Mouse (Mus musculus) C2C12 (cell line): Measurements from ENCODE around the gene Pafah1b1. TPM values are rescaled to one million over a fixed set of nuclear protein-coding genes. Genes with fewer than 3 reads are reported as not detected.

ENCODE experiments used
- H3K27me3 ChIP-seq: one replicate; pipeline ENCODE4 v1.6.1; 2011; ENCODE audit not compliant: control insufficient read depth, insufficient read depth, insufficient read length
- H3K36me3 ChIP-seq: one replicate; pipeline ENCODE4 v1.6.1; 2011; ENCODE audit not compliant: control insufficient read depth, insufficient read depth
- H3K4me3 ChIP-seq: one replicate; pipeline ENCODE4 v1.5.1; 2011; ENCODE audit warnings: mild to moderate bottlenecking, control low read depth; ENCODE audit not compliant: poor library complexity, insufficient read depth, severe bottlenecking
- H3K79me2 ChIP-seq: one replicate; pipeline ENCODE4 v1.6.1; 2011; ENCODE audit not compliant: control insufficient read depth, insufficient read depth
- H3K79me3 ChIP-seq: one replicate; pipeline ENCODE4 v1.6.1; 2011; ENCODE audit warnings: low read depth, control low read depth
- H3ac ChIP-seq: one replicate; pipeline ENCODE3; 2011; ENCODE audit warnings: low read depth; ENCODE audit not compliant: control insufficient read depth, insufficient read length
- CEBPB ChIP-seq: IDR thresholded peaks from one replicate; pipeline ENCODE4 v1.6.1; 2011; ENCODE audit warnings: low read depth, mild to moderate bottlenecking, control low read depth, moderate library complexity
- CTCF ChIP-seq: IDR thresholded peaks from one replicate; pipeline ENCODE4 v1.5.1; 2011; ENCODE audit not compliant: control insufficient read depth, insufficient read depth, insufficient read length
- FOSL1 ChIP-seq: IDR thresholded peaks from one replicate; pipeline ENCODE4 v1.8.0; 2011; ENCODE audit warnings: mild to moderate bottlenecking, low read length; ENCODE audit not compliant: poor library complexity, insufficient read depth, severe bottlenecking
- MAX ChIP-seq: IDR thresholded peaks from one replicate; pipeline ENCODE4 v1.6.1; 2011; ENCODE audit warnings: mild to moderate bottlenecking, control low read depth
- MYOD1 ChIP-seq: IDR thresholded peaks from one replicate; pipeline ENCODE4 v1.6.1; 2011; ENCODE audit warnings: low read depth; ENCODE audit not compliant: control insufficient read depth, insufficient read length
- MYOG ChIP-seq: IDR thresholded peaks from one replicate; pipeline ENCODE4 v1.6.1; 2011; ENCODE audit not compliant: control insufficient read depth, insufficient read length; ENCODE audit errors: extremely low read depth
- USF1 ChIP-seq: IDR thresholded peaks from one replicate; pipeline ENCODE4 v1.6.1; 2011; ENCODE audit warnings: low read depth, mild to moderate bottlenecking, control low read depth, moderate library complexity
- polyA plus RNA-seq: library from polyadenylated mRNA; unstranded; fragments of >200 nt; fragmentation: generic; extraction: Trizol; gene quantifications from one replicate; pipeline ENCODE4 v1.2.1, GENCODE M21; 2012; ENCODE audit warnings: missing spikeins

Pafah1b1 gene
- polyA plus RNA-seq, 1 experiment = 30.8 TPM

DNA sequence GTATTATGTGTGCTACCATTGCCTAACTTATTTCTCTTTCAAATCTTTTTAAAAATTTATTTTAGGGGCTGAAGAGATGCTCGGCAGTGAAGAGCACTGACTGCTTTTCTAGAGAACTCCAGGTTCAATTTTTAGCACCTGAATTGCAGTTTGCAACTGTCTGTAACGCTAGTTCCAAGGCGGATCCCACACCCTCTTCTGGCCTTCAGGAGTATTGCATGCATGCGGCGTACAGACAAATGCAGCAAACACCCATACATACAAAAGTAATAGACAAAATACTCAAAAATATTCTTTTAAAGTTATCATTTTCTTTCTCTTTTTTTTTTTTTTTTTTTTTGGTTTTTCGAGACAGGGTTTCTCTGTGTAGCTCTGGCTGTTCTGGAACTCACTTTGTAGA lies 43.6 kb upstream of the Pafah1b1 start:
- peaks cover under 1% of the 10 kb centered on the region for H3K36me3 ChIP-seq
- no peaks in the 10 kb centered on the region for H3K27me3 ChIP-seq
- H3K79me2 ChIP-seq = peaks cover 24% of the 10 kb centered on the region
- no peak overlapping the region for H3ac ChIP-seq
- H3K4me3 ChIP-seq = no peak overlapping the region
- peaks cover 22% of the 10 kb centered on the region for H3K79me3 ChIP-seq
- no peak for TF ChIP-seq MYOD1
- TF ChIP-seq MYOG = no peak
- no peak for TF ChIP-seq CEBPB
- TF ChIP-seq USF1 = no peak
- TF ChIP-seq CTCF = no peak
- TF ChIP-seq FOSL1 = no peak
- no peak for TF ChIP-seq MAX

DNA sequence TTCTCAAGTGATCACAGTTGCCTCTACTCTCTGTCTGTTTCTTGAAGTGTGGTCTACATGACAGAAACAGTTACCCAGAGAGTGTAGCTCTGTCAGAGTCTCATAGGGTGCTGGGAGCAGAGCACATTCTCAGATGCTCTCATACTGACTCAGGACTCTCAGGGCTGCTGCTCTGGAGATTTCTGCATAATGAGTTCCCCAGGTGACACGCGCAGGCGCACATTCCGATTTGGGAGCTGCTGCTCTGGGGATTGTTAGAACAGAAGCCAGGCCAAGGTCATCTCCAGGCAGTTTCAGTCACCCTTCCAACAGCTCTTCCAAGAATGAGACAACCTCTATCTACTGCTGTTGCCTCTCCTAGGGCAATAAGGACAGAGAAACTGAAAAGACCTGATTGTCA lies 43.0 kb upstream of the Pafah1b1 start:
- Histone ChIP-seq H3K4me3 (no peak overlapping the region), H3ac (no peak overlapping the region), H3K27me3 (no peaks in the 10 kb centered on the region), H3K36me3 (no peaks in the 10 kb centered on the region), H3K79me2 (peaks cover 18% of the 10 kb centered on the region), H3K79me3 (peaks cover 16% of the 10 kb centered on the region)
- TF ChIP-seq FOSL1 (no peak), MYOD1 (no peak)

DNA sequence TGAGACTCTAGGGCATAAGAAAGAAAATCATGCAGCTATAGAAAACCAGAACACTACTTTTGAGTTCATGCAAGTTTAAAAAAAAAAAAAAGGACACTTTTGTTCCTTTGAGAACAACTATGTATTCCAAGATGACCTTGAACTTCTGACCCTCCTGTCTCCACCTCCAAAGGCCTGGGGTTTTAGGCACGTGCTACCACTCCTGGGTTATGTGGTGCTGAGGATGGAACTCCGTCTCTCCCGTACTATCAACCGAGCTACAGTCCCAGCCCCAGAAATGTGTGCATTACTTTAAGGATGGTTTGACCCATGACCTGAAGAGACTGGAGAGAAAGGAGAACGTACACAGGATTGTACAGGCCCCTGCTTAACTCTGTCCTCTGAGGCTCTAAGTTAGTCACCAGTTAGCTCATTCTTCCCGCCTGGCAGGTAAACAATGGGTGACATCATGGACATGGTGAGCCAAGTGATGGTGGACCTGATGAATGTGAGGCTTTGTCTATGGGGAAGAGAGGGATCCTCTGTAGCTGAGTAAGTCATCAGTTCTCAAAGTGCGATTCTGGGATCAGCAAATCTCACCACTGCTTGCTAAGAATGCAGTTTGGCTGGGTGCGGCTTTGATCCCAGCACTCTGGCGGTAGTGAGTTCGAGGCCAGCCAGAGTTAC lies 39.6 kb upstream of the Pafah1b1 start:
- H3K79me3 ChIP-seq = no peaks in the 10 kb centered on the region
- H3ac ChIP-seq = no peak overlapping the region
- no peaks in the 10 kb centered on the region for H3K36me3 ChIP-seq
- H3K4me3 ChIP-seq = no peak overlapping the region
- H3K79me2 ChIP-seq = no peaks in the 10 kb centered on the region
- TF ChIP-seq MYOG (no peak), MYOD1 (no peak), FOSL1 (no peak), USF1 (no peak), CTCF (no peak), MAX (no peak), CEBPB (no peak)
- H3K27me3 ChIP-seq = no peaks in the 10 kb centered on the region

- Histone ChIP-seq H3K27me3 (no peaks in the 10 kb centered on the region), H3K79me3 (no peaks in the 10 kb centered on the region), H3K79me2 (no peaks in the 10 kb centered on the region), H3ac (no peak overlapping the region), H3K4me3 (no peak overlapping the region), H3K36me3 (no peaks in the 10 kb centered on the region)
- TF ChIP-seq MYOD1 (no peak), FOSL1 (no peak), MAX (no peak), CTCF (no peak), USF1 (no peak), MYOG (no peak), CEBPB (no peak)
Observed at GRCm38 (mm10) chr11:74761011-74761705, 36.7 kb upstream of the Pafah1b1 start.

GRCm38 (mm10) chr11:74756631-74757030 lies 32.2 kb upstream of the Pafah1b1 start:
- no peaks in the 10 kb centered on the region for H3K79me2 ChIP-seq
- no peak overlapping the region for H3ac ChIP-seq
- no peaks in the 10 kb centered on the region for H3K27me3 ChIP-seq
- H3K36me3 ChIP-seq = no peaks in the 10 kb centered on the region
- H3K4me3 ChIP-seq = no peak overlapping the region
- TF ChIP-seq USF1 (no peak), CEBPB (no peak), MYOG (no peak), MAX (no peak)
- no peaks in the 10 kb centered on the region for H3K79me3 ChIP-seq

GRCm38 (mm10) chr11:74751352-74752066 lies 27.0 kb upstream of the Pafah1b1 start:
- Histone ChIP-seq H3K79me2 (no peaks in the 10 kb centered on the region), H3K27me3 (no peaks in the 10 kb centered on the region), H3ac (no peak overlapping the region), H3K36me3 (no peaks in the 10 kb centered on the region), H3K4me3 (no peak overlapping the region), H3K79me3 (no peaks in the 10 kb centered on the region)
- TF ChIP-seq MYOD1 = no peak
- TF ChIP-seq FOSL1 = no peak
- TF ChIP-seq MYOG = no peak
- TF ChIP-seq CEBPB = no peak
- no peak for TF ChIP-seq CTCF
- TF ChIP-seq MAX = no peak
- no peak for TF ChIP-seq USF1
